Mouse (Mus musculus) skeletal muscle tissue, adult 2 months (tissue): ENCODE data around the gene Galnt18.

Experiments
- DNase-seq: peaks from one replicate; pipeline ENCODE4 v3.0.0-alpha.2; 2012; ENCODE audit warnings: low read depth, low spot score

Galnt18 gene

DNA sequence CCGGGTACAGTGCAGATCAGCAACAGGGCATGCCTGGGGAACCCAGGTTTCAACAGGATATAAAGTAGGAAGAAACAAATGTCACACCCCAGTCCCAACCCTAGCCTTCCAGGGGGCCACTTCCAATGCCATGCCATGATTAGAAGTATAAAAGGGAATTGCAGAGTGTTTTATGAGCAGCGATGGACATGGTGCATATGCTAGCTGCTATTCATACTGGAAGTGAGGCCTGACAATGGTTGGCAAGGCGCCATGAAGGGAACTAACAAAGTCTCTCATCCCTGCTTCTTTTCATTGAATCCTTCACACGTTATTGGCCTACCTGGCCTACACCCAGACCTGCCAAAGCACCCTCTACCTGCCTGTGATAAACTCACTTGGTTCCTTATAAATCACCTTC, 295.9 kb downstream of the Galnt18 start:
- no peak for DNase-seq

DNA sequence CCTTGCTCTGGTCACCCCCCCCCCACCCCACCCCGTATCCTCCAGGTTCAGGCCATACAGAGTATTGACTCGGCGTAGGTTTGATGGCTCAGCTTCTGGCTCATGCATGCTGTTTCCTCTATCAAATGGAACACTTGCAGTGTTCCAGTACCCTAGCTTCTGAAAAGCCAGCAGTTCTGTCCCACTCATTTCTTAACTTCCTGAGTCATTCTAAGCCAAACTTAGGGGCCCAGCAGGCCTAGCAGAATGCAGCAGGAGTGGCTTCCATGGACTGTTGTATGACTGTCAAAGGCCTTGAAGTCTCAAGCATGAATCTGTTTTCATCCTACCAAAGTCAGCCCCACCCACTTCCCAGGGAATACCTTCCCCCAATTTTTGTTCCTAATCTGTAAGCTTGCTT, 296.5 kb downstream of the Galnt18 start:
- DNase-seq, result no peak

DNA sequence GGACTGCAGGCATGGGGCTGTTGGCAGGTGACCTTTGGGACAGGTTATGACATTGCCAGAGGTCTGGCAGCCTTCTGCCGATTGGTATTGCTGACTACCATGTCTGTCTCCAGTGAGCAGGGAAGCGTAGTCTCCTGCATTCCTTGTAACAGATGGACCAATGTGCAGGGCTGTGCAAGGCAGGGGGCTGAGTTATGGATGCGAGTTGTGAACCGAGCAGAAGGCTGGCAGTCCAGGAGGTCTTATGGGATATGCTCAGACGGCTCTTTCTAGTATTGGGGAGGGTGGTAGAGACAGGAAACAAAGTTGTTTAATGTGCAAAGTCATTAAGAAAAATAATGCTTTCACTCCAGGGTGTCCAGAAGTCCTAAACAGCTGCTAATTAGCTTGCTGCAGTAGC, 312.1 kb downstream of the Galnt18 start:
- no peak for DNase-seq

DNA sequence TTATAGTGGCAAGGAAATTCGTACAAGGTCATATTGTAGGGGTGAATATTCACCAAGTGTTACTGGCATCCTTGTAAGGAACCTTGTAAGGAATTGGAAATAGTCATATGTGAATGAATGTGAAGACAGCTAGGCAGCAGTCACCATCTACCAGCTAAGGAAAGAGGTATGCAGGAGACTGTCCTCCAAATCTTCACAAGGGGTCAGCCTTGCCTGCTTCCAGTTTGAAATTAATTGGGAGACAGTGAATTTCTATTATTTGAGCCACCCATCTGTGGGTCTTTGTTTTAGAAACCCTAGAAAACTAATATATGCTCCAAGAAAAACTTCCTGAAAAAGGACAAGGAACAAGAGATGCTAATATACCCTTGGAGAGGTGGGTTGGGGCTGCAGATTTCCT, 313.1 kb downstream of the Galnt18 start:
- DNase-seq, result no peak

DNA sequence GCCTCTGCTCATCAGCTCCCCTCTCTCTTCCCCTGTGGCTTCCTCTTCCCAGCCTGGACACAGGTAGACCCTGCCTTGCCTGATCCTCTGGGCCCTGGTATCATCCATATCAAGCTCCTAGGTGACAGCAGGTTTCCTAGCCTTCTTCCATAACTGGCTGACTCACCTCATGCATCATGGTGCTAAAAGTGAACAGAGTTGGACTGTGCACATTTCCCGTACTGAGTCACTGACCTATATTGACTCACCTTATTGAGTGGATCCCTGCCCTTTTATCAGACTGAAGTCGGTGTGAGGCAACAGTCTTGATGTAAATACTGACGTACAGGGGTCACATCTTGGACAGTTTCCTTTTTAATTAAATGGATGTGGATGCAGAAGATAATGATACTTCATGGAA, 313.7 kb downstream of the Galnt18 start:
- DNase-seq, result no peak

DNA sequence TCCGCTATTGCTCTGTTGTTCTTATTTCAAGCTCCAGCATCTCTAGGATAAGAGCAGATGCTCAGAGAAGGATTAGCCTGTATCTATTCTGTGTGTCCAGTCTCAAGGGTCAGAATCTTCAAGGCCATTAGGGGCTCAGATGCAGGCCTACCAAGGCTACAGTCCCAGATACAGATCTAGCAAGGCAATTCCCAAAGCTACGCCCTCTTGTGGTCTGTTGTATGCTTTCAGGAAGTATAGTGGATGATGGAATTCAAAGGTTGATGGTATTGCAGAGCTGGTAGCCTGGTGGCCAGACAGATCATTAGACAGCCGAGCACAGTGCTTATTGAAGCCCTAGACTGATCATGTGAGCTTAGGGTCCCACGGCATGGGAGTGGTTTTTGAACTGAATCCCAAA, 320.1 kb downstream of the Galnt18 start:
- no peak for DNase-seq

DNA sequence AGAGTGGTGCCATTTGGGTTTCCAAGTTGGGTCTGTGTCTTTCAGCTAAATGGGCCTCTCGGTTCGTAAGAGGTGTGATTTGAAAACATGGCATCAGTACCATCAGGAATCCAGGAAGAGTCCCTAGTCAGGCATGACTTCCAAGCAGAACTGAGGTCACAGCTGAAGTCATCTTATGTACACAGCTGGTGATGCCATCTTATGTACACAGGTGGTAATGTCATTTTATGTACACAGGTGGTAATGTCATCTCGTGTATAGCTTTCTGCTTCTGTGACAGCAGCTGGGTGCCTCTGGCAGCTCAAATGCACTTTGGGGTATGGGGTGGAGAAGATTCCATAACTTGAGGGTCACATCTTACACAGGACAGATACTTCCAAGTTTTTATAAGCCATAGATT, 323.8 kb downstream of the Galnt18 start:
- no peak for DNase-seq

DNA sequence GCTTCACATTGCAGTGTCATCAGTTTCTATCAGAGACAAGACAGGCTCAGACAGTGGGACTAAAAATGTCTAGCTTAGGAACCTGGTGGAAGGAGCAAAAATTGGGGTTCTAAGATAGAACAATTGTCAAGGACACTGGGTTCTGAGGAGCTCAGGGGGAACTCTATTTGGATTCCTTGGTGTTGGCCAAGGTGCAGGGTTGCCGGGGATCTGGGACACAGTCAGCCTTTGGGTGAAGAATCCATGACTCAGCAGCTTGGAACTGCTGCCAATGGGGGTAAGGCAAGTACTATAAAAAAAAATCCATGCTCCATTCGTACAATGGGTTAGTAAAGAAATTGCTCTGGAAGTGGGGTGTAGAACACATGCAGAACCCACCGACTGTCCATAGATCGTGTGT, 324.2 kb downstream of the Galnt18 start:
- DNase-seq, result no peak

DNA sequence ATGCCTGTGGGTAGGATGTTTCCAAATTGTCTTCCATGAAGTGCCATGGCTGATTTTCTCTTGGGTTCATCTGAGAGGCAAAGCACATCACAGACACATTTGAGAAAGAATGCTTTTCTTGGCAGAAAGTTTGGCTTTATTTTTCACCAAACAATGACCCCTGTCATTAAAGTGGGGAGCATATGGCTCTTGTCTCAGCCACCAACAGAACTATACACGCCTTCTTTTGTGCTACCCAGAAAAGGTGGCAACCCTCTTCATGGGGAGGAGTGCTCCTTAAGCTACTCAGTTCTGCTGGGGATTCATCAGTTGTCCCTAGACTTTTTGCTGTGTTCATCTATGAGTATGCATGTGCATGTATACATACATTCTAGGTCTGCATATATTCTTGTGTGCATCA, 327.8 kb downstream of the Galnt18 start:
- no peak for DNase-seq

DNA sequence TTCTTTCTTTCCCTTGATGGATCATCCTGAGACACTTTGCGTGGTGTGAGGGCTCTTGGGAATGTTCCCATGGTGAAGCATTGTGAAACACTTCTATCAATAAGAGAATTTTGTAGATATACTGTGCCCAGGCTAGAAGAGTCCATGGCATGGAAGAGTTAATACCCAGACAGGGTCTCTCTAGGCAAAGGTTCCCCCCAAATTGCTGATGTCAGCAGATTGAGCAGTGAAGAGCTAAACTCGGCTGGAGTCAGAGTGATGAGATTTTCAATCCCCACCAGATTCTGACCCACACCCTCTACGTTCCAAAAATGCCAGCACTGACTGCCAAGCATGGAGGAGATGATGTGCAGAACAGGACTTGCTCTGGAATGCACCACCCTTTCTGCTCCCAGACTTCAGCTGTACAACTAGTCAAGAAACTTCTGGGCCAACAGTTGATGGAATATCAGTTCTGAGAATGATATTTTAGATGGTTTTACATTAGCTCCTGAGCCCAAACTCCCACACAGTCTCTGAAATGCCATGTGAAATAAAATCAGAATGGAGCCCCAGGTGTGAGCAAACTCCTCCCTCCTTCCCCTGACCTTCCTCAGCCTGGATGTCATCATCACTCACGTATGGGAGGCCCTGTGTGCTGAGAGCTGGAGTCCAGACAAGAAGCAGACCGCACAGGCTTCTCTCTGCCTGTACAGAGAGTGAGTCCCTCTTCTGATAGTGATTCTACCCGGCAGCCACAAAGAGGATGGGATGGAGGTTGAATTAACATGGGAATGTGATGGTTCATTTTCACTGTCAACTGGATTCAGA, 329.3 kb downstream of the Galnt18 start:
- no peak for DNase-seq

DNA sequence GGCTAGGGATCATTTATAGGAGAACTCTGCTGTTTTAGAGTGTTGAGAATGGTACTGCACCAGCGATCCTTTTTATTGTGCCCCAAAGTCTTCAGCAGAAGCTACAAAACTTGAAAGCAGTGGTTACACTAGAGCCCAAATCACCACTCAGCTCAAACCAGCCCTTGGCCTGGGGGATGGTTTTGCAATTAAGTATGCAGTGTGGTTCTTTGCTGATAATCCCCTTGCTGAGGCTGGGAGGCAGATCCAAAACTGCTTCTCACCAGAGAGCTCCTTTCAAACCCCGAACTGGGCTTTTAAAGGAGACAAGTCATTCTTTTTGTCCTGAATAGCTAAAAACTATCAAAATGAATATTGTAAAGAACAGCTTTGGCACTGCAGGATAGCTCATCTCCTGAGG, 346.6 kb downstream of the Galnt18 start:
- no peak for DNase-seq

DNA sequence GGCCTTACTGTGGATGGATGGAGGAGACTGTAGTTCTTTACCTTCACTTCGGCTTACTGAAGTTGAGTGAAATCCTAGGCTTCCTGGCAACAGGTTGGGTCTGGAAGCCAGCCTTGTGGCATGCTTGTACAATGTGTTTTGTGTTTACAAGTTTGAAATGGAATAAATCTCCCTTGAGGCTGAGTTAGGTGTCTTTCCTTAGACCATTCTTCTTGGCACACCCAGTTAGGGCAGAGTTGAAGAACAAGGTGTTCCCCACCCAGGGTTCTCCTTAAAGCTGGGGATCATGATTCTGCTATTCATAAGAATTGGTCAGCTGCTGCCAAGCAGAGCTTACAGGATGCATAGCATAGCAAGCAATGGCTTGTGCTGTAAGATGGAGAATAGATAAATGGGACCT, 352.4 kb downstream of the Galnt18 start:
- DNase-seq, result no peak
